Mouse (Mus musculus) MEL-GATA-1-ER (cell line): ENCODE measurements around the gene Muc5ac.
"Not testable (repeated sequence)": the region's sequence is repeated elsewhere in the genome, so short reads cannot be mapped to it uniquely, and the experiment has no call there.

Experiments
- DNase-seq: peaks from one replicate; pipeline ENCODE4 v3.0.0-alpha.2; 2012; ENCODE audit warnings: low read depth; ENCODE audit errors: extremely low read depth

Gene Muc5ac

DNA sequence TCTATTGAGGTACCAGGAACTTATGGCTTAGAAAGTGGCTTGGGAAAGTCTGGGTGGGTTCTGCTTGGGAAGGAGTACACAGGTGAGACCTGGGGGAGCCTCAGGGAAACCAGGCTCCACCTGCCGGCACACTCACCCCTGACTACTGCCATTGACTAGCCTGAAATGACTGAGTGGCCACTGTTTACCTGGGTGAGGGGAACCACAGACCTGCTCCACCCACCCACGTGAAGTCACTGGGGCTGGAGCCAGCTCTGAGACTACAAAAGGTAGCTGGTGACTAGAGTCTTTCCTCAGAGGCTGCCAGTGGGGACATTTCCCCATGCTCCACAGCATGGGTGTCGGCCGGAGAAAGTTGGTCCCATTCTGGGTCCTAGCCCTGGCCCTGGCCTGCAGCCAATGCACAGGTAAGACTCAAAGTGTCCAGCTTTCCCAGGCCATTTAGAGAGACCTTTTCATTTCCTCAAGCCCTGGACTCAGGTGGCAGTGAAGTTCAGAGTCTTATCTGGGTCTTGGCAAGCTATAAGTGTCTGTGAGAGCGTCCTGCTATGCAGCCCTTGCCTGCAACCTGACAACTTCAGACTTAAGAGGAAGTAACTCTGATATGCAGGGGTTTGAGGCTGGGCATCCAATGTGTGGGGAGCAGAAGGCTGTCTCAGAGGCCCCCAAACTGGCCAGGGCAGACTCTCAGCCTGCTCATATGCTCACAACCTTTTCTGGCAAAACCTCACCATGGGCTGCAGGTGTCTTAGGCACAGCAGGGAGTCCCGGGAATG, at the start of gene Muc5ac:
Gene Muc5ac, plus strand, starts transcription at position 296 of the 776 bp plus-strand sequence.
- no peak for DNase-seq

DNA sequence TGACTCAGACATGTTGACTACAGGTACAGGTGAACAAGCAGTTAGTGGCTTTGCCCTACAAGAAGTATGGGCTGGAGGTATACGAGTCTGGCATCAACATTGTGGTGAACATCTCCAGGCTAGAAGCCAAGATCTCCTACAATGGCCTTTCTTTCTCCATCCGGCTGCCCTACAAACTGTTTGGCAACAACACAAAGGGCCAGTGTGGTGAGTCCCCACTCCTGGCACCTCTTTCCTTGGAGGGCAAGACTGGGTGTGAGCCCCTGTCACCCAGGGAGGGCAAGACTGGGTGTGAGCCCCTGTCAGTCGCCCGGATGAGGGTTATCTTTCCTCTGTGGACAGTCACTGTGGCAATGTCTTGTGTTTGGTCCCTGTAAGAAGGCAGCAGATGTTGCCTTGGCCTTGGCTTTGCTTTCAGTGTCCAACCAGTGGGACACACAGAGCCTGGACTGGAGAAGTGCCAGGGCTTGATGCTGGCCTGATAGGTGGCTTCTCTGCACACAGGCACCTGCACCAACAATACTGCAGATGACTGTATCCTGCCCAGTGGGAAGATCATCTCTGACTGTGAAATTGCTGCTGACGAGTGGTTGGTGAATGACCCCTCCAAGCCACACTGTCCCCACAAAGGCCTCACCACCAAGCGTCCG, 41.2 kb upstream of the Muc5ac start:
- DNase-seq = no peak

DNA sequence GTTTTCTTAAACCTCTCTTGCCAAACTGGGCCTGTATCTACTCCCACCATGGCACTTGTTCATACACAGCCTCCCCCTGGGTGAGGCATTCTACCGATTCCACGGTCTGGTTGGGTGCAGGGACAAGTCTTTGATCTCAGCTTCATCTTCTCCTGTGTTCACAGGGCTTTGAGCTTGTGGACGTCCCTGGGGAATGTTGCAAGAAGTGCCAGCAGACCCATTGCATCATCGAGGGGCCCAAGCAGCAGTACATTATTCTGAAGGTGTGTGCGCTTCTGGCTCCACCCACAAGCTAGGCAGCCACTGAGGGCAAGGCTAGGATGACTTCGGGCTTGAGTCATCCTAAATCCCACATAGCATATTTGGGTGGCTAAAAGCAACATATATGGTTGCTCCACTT, 36.3 kb upstream of the Muc5ac start:
- DNase-seq = no peak

DNA sequence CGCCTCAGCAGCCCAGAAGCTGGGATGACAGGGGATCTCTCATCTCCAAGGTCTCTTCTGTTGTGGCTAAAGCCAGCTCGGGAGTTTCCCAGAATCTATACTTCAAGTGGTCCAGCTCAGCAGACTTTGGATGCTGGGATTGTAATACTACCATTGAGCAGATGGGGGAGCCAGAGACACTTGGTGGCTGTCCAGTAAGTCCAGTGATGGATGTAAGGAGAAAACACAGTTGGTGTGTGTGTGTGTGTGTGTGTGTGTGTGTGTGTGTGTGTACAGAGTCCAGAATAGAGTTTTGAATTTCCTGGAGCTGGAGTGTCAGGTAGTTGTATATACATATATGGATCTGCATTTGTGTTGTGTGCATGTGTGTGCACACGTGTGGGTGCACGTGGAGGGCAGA, 32.9 kb upstream of the Muc5ac start:
- DNase-seq = peak; percentile 50

DNA sequence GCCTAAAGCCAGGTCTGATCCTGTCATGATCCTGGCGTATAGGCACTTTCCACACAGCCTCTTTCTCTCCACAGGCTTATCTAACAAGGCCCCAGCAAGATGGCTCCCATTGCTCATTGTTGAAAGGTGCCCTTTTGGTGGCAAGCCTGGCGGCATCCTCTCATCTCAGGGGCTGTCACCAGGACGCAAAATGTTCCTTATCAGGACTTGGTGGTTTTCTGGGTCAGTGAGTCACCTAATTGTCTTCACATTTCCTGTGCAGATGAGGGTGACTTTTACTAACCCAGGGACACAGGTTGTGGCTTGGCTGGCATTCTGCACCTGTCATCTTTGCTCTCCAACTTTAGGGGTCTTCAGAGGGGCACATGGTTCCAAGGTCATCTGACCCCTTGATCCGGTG, 30.5 kb upstream of the Muc5ac start:
- no peak for DNase-seq

DNA sequence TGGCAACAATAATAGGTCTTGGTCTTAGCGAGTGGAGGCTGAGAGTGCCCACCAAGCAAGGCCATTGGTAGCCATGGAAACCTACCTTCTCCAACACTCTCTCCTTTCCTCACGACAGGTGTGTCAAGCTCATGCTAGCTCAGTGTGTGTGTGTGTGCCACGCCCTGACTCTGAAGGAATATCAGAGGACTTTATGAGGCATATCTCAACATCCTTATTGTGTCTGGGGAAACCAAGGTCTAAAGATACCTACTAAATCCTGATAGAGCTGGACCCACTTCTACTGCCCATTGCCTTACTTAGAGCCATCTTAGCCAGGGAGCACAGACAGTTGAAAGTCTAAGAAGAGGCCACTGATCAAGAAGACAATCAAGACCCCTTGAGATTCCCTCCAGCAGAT, 18.3 kb upstream of the Muc5ac start:
- DNase-seq = no peak

DNA sequence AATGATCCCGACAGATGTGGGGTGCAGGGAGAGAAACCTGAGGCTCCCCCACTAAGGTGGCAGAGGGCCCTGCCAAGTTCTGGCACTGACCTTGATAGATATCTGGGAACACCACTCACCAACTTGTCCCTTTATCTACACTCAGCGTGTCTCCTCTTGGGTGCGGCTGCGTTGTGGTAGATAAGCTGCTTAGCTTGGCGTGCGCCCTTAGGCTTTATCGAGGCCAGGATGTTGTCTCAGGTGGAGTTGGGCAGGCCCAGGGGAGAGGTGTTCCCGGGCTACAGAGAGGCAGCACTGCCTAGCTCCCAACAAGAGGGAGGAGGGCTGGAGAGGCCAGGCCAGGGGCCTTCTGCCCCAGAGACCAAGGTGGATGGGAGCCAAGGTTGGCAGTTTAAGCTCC, 17.8 kb upstream of the Muc5ac start:
- peak; percentile 78 for DNase-seq

DNA sequence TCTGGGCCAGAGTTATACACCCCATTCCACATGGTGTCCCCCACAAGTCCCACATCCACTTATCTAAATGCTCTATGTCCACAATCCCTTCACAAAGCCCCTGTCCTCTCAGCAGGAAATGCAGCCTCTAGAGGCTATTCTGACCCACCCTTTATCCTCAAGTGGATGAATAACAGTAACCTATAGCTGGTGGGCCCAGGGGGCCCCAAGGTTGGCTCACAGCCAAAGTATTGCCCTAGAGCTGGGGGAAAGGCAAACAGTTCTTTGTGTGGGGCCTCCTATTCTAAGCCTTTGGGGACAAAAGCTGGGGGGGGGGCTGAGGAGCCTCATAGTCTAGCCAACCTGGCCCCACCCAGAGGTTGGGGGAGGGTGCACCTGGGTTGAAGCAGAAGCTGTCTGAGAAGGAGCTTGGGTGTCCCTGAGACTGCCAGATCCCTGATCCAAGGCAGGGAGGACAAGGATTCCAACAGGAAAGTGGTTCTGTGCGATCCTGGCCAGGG, 16.7 kb upstream of the Muc5ac start:
- DNase-seq = no peak

DNA sequence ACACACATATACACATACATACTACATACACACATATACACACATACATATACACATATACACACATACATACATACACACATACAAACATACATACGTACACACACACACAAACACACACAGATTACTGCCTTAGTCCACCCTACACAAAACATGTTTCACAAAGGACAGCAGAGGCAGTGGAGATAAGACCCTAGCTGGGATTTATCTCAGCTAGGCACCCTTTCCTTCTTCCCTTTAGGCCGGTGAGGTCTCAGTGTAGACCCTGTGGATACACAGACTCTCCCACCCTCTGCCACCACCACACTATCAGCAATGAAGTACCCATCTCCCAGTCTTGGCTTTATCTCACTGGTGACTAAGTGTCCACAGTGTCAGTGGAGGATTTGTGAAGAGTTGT, 13.9 kb upstream of the Muc5ac start:
- DNase-seq = no peak

DNA sequence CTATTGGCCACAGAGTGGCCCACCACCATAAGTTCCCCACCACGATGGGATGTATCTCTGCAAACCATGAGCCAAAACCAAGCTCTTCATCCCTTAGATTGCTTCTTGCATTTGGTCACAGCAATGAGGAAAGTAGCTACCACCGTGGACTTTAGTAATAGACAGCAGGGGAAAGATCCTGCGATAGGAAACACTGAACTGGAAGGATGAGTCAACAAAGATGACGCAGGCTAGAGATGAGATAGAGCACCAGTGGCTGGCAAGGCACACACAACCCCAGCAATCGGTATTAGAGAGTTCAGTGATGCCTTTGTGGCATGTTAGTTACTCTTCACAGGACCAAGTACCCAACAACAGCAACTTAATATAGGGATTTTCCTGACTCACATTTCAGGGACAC, 12.6 kb upstream of the Muc5ac start:
- DNase-seq = no peak

DNA sequence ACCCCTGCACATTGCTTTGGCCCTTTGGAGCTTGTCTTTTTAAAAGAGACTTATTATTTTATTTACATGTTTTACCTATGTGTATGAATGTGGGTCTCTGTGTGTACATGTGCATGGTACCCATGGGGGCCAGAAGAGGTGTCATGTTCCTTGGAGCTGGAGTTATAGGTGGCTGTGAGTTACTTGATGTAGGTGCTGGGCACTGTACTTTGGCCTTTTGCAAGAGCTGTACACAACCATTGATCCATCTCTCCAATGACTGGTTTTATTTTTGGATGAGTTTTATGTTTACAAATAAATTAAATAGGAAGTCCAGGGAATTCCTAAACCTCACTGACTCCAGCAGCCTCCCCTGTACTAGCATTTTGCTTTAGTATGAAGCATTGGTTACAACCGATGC, 5.5 kb downstream of the Muc5ac start:
- no peak for DNase-seq

DNA sequence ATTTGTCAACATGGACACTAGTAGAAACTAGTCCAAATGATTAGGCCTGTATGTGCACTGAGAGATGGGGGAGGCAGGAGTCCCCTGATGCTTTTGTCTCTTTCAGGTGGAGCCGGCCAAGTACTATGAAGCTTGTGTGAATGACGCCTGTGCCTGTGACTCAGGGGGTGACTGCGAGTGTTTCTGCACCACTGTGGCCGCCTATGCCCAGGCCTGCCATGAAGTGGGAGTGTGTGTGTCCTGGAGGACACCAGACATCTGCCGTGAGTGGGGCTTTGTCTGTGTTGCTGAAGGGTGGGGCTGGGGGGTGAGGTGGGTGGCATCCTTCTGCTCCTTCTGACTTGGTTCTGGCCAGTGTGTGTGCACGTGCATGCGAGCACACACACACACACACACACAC, 14.4 kb downstream of the Muc5ac start:
- DNase-seq = no peak

DNA sequence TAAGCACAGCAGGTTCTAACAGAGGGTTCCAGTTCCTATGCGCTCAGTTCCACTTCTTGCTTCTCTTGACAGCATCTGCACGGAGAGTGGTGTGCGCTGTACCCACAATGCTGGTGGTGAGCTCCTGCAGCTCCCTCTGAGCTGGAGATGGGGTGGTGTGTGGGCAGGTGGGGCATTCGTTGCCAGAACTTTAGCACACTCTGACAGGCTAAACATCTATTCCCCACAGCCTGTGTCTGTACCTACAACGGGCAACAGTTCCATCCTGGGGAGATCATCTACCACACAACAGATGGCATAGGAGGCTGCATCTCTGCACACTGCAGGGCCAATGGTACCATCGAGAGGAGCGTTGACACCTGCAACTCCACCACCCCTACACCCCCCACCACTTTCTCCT, 16.6 kb downstream of the Muc5ac start:
- DNase-seq = no peak

DNA sequence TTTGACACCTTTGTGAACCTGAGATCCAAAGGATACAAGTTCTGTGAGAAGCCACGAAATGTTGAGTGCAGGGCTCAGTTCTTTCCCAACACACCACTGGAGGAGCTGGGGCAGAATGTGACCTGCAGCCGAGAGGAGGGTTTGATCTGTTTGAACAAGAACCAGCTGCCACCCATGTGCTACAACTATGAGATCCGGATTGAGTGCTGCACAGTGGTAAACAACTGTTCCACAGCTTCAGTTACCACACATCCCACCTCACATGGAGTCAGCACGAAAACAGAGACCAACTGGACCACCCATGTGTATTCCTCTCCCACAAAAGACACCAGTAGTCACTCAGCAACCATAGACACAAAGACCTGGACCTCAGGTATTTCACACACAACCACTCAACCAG, 19.1 kb downstream of the Muc5ac start:
- not testable (repeated sequence) for DNase-seq

DNA sequence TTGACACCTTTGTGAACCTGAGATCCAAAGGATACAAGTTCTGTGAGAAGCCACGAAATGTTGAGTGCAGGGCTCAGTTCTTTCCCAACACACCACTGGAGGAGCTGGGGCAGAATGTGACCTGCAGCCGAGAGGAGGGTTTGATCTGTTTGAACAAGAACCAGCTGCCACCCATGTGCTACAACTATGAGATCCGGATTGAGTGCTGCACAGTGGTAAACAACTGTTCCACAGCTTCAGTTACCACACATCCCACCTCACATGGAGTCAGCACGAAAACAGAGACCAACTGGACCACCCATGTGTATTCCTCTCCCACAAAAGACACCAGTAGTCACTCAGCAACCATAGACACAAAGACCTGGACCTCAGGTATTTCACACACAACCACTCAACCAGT, 21.2 kb downstream of the Muc5ac start:
- DNase-seq = not testable (repeated sequence)

DNA sequence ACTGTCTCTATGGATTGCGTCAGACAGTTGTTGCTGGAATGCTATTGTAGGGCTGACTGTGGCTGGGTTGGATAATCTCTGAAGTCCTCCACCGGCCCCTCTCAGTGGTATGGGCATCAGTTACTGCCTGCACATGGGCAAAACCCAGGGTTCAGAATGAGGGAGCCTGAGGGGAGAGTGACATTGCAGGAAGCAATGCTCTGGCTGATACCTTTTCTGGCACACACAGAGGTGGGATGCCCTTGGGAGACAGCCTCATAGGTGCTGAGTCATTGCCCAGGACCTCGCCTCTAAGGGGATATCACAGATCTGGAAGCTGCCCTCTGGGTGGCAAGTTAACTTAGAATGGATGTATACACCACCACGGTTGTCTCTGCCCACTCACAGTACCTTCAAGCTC, 24.5 kb downstream of the Muc5ac start:
- no peak for DNase-seq

DNA sequence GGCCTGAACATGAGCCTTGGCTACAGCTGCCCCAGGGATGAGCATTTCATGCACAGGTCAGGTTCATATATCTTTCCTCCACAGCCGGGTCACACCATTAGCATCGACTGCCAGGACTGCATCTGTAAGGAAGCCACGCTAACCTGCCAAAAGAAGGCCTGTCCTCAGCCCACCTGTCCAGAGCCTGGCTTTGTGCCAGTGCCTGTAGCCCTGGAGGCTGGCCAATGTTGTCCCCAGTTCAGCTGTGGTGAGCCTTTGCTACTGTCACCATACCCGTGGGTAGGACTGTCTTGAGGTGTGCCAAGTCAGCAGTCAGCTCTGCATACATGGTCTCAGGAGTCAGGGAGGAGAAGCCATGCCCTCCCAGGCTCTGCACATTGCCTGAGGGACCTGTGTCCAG, 26.6 kb downstream of the Muc5ac start:
- DNase-seq = no peak

DNA sequence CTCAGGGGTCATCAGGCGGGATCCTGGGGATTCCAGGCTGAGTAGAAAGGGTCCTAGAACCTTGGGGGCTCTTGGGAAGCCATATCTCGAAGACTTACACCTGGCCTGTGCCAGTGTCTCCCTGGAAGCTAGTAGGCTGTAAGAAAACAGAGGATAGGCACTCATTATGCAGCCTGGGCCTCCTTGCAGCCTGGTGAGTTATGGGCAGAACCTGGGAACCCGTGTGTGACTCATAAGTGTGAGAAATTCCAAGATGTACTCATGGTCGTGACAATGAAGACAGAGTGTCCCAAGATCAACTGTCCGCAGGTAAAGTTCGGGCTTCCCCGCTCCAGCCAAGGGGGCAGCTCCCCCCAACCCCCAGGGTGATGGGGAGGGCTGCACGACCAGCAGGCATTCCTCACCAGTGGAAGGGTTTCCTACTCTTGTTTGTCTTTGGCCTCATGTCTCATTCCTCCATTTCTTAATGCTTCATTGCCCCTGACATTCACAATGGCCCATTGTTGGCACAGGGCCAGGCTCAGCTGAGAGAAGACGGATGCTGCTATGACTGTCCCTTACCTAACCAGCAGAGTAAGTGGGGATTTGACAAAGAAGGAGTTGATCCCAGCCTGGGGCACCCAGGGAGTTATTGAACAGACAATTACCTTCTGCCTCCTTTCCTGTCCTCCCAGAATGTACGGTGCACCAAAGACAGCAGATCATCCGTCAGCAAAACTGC, 28.7 kb downstream of the Muc5ac start:
- no peak for DNase-seq

DNA sequence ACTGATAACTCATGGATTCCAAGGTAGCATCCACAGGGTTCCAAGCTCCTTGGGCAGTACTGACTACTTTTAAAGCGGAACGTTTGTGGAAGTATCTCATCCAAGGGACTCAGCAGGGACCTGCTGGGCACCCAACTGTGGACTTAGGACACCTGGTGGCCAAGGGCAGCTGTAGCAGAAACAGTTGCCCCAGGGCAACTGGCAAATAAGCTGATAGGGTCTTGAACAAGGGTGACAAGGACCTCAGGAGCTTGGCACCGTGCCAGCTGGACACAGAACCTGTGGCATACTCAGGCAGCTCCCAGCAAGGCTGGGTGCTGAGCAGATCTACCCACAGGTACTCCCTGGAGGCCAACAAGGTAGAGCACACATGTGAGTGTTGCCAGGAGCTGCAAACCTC, 29.5 kb downstream of the Muc5ac start:
- no peak for DNase-seq

DNA sequence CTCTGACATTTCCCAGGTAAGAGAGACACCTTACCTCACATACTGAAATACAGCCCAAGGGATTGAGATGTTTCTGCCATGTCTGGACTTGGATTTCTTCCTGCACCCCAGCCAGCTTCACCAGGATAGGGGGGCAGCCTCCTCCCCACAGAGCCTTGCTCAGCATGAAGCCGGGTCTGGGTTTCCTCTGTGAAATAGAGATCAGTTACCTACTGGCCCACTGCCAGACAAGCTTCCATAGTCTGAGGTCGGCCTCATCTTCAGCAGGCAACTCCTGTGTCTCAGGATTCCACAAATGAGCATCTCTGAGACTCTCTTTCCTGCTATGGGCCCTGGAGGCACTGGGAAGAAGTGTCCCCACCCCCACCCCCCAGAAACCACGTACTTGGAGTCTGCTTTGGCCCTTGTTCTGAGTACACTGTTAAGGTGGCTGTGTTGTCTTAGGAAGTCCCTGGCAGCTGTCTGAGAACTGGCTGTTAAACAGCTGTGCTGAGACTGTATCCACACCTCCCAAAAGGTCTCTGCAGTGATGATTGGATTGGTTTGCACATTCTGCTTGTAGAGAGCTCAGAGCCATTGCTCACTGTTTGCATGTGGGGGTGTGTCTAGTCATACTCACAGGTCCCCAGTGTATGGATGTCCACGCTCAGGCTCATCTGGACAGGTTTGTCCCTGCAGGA, 34.0 kb downstream of the Muc5ac start:
- no peak for DNase-seq

DNA sequence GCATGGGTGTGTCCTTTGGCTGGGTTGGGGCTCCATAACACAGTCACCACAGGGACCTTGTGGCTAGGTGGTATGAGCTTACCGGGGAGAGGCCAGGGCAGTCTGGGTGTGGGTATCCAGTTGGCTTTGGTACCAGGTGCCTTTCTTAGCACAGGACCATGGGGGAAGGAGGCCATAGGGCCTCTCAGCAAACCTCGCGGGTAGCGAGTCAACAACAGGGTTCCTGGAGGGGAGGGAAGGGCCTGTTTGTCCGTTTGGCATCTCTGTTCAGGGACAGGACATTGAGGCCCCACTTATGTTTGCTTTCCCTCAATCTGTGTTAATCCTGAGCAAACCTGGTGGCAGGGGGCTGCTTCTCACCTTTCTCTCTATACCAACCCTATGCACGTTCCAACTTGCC, 34.9 kb downstream of the Muc5ac start:
- DNase-seq = no peak

DNA sequence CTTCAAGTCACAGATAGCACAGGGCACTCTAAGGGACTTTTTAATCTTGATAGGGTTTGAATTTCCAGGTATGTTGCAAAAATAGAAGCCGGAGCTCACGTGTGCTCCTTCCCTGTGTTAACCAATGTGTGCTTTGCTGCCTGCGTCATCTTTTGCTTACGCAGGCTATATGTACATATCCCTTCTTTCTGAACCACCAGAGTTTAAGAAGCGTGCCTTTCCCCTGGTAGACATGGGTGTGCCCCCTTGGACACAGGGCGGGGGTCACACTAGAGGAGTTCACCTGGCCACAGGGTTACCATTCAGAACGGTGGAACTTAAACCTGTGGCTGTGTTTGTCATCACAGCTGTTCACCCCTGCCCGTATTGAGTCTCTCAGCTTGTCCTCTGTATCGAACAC, 35.6 kb downstream of the Muc5ac start:
- DNase-seq = no peak
